Mouse (Mus musculus) bone marrow, adult 2 months (tissue): ENCODE measurements around the gene Echdc2.

Source experiments
- CTCF ChIP-seq: fragments of 200-500 bp; IDR thresholded peaks from 2 replicates; pipeline ENCODE4 v1.5.1; 2011; ENCODE audit warnings: low read length, control low read depth; ENCODE audit not compliant: control insufficient read depth, insufficient read depth
- POLR2A ChIP-seq: fragments of 200-500 bp; IDR thresholded peaks from 2 replicates; pipeline ENCODE4 v1.6.1; 2011; ENCODE audit warnings: low read depth, mild to moderate bottlenecking, control low read depth, low read length, borderline replicate concordance; ENCODE audit not compliant: control insufficient read depth

- TF ChIP-seq CTCF (no peak), POLR2A (no peak)
Measured at GRCm38 (mm10) chr4:108192821-108193323, 27.6 kb downstream of the Echdc2 start.
